Mouse (Mus musculus): ENCODE measurements around the gene Lmf2. TPM values are rescaled to one million over a fixed set of nuclear protein-coding genes. Genes with fewer than 3 reads are reported as not detected.

Gene Lmf2
- polyA plus RNA-seq, 1 experiment = 33.3 TPM

GRCm38 (mm10) chr15:89376957-89377356 is 21.5 kb upstream of the Lmf2 start, which contains the start of gene Tymp:
Tymp (minus strand) TSS chr15:89377039.
- Histone ChIP-seq H3K27me3 (ENCODE audit: control insufficient read depth, insufficient read depth, low read length) (no peaks in the 10 kb centered on the region), H3K36me3 (ENCODE audit: control insufficient read depth, insufficient read depth, low read length) (peaks cover 5% of the 10 kb centered on the region), H3K4me1 (ENCODE audit: control insufficient read depth, insufficient read depth, insufficient read length, low read length) (peaks cover 39% of the 10 kb centered on the region), H3K27ac (ENCODE audit: insufficient read depth, low read depth, low read length) (peak within 1 kb of the TSS; percentile 89), H3K4me3 (ENCODE audit: low read depth, low read length) (peak within 1 kb of the TSS; percentile 74)
- WGBS = 38% methylated on average over 16 of the region's 16 CpGs
- peak; percentile 45; the same call in 1 of the 2 replicates for TF ChIP-seq POLR2A (IDR thresholded peaks at IDR 0.05; ENCODE audit: low read depth, low read length)
- TF ChIP-seq CTCF (IDR thresholded peaks at IDR 0.05; ENCODE audit: extremely low read depth, insufficient read length, insufficient replicate concordance, low read depth, low read length) = no peak

DNA sequence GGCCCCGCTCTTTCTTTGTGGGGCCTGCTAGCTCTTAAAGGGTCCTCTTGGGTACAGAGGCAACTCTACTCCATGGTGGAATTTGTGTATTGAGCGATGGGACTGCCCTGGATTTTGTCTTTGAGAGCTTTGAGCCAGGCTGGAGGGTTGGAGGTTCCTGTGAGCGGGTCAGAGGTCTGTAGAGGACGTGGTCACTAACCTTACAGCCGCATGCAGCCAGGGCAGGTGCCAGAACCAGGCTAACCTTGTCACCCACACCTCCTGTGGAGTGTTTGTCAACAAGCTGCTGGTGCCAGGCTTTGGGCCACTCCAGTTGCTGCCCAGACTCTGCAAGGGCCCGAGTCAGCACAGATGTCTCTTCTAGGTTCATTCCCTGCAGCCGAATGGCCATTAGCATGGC is 20.6 kb upstream of the Lmf2 start:
- peaks cover 39% of the 10 kb centered on the region for H3K4me1 ChIP-seq (ENCODE audit: control insufficient read depth, insufficient read depth, insufficient read length, low read length)
- H3K36me3 ChIP-seq (ENCODE audit: control insufficient read depth, insufficient read depth, low read length) = peaks cover 14% of the 10 kb centered on the region
- peak overlapping the region; percentile 49; the same call in 1 of the 2 replicates for H3K4me3 ChIP-seq (ENCODE audit: low read depth, low read length)
- H3K27me3 ChIP-seq (ENCODE audit: control insufficient read depth, insufficient read depth, low read length) = no peaks in the 10 kb centered on the region
- 73% methylated on average over 7 of the region's 7 CpGs for WGBS
- H3K27ac ChIP-seq (ENCODE audit: insufficient read depth, low read depth, low read length) = peak overlapping the region; percentile 44; the same call in 1 of the 2 replicates
- no peak for TF ChIP-seq CTCF (IDR thresholded peaks at IDR 0.05; ENCODE audit: extremely low read depth, insufficient read length, insufficient replicate concordance, low read depth, low read length)
- TF ChIP-seq POLR2A (IDR thresholded peaks at IDR 0.05; ENCODE audit: low read depth, low read length) = no peak

GRCm38 (mm10) chr15:89374801-89375534 is 19.5 kb upstream of the Lmf2 start:
- Histone ChIP-seq H3K4me1 (ENCODE audit: control insufficient read depth, insufficient read depth, insufficient read length, low read length) (peaks cover 39% of the 10 kb centered on the region), H3K4me3 (ENCODE audit: low read depth, low read length) (peak overlapping the region; percentile 85), H3K27ac (ENCODE audit: insufficient read depth, low read depth, low read length) (peak overlapping the region; percentile 90), H3K27me3 (ENCODE audit: control insufficient read depth, insufficient read depth, low read length) (no peaks in the 10 kb centered on the region), H3K36me3 (ENCODE audit: control insufficient read depth, insufficient read depth, low read length) (peaks cover 24% of the 10 kb centered on the region)
- 70% methylated on average over 17 of the region's 17 CpGs for WGBS
- TF ChIP-seq CTCF (IDR thresholded peaks at IDR 0.05; ENCODE audit: extremely low read depth, insufficient read length, insufficient replicate concordance, low read depth, low read length) (no peak), POLR2A (IDR thresholded peaks at IDR 0.05; ENCODE audit: low read depth, low read length) (no peak)

DNA sequence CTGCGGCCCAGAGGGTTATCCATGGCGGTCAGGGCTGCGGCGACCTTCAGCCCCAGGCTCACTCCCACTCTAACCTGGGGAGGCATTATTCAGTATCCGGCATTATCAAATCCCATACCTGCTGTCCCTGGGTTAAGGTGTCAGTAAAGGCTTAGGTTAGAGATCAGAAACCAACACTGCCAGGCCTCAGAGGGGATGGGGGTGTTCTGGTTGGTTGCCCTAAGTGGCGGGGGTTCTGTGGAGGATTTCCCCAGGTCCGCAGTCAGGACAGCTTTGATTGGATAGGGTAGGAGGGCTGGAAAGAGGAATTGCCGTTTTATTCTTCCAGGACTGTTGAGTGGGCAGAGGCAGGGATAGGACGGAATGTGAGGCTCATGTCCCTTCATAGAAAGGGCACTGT is 18.9 kb upstream of the Lmf2 start:
- 40% methylated on average over 9 of the region's 9 CpGs for WGBS
- H3K4me1 ChIP-seq (ENCODE audit: control insufficient read depth, insufficient read depth, insufficient read length, low read length) = peaks cover 36% of the 10 kb centered on the region
- no peak for TF ChIP-seq POLR2A (IDR thresholded peaks at IDR 0.05; ENCODE audit: low read depth, low read length)
- no peaks in the 10 kb centered on the region for H3K27me3 ChIP-seq (ENCODE audit: control insufficient read depth, insufficient read depth, low read length)
- H3K36me3 ChIP-seq (ENCODE audit: control insufficient read depth, insufficient read depth, low read length) = peaks cover 30% of the 10 kb centered on the region
- H3K4me3 ChIP-seq (ENCODE audit: low read depth, low read length) = peak overlapping the region; percentile 85
- peak overlapping the region; percentile 90 for H3K27ac ChIP-seq (ENCODE audit: insufficient read depth, low read depth, low read length)

DNA sequence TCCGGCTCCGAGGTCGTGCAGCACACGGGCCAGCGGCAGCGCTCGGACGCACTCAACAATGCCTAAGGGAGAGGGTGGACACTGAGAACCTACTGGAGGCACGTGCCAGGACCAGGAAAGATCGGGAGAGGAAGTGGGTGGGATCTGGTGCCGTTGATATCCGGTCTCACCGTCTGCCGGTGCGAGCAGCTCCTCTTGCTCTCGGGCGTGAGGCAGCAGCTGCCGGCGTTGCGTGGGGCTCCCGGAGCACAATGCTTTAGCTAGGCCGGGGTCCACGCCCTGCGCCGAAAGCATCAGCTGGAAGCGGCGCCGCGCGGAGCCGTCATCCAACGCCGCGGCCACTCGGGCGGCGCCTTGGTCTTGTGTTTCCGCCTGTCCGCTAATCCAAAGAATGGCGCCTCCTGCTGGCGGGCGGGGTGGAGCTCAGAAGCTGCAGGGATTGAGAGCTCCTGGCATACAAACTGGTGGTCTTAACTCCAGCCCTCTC is 18.3 kb upstream of the Lmf2 start, which contains the start of gene Sco2:
TSS of gene Sco2 (minus strand) at position 85 of the 487 bp plus-strand sequence.
- H3K4me3 ChIP-seq (ENCODE audit: low read depth, low read length) = peak within 1 kb of the TSS; percentile 85
- under 1% methylated on average over 42 of the region's 42 CpGs for WGBS
- H3K36me3 ChIP-seq (ENCODE audit: control insufficient read depth, insufficient read depth, low read length) = peaks cover 33% of the 10 kb centered on the region
- H3K27me3 ChIP-seq (ENCODE audit: control insufficient read depth, insufficient read depth, low read length) = no peaks in the 10 kb centered on the region
- H3K4me1 ChIP-seq (ENCODE audit: control insufficient read depth, insufficient read depth, insufficient read length, low read length) = peaks cover 34% of the 10 kb centered on the region
- H3K27ac ChIP-seq (ENCODE audit: insufficient read depth, low read depth, low read length) = peak within 1 kb of the TSS; percentile 90
- TF ChIP-seq POLR2A (IDR thresholded peaks at IDR 0.05; ENCODE audit: low read depth, low read length) (peak; percentile 58), CTCF (IDR thresholded peaks at IDR 0.05; ENCODE audit: extremely low read depth, insufficient read length, insufficient replicate concordance, low read depth, low read length) (peak; percentile 88)

DNA sequence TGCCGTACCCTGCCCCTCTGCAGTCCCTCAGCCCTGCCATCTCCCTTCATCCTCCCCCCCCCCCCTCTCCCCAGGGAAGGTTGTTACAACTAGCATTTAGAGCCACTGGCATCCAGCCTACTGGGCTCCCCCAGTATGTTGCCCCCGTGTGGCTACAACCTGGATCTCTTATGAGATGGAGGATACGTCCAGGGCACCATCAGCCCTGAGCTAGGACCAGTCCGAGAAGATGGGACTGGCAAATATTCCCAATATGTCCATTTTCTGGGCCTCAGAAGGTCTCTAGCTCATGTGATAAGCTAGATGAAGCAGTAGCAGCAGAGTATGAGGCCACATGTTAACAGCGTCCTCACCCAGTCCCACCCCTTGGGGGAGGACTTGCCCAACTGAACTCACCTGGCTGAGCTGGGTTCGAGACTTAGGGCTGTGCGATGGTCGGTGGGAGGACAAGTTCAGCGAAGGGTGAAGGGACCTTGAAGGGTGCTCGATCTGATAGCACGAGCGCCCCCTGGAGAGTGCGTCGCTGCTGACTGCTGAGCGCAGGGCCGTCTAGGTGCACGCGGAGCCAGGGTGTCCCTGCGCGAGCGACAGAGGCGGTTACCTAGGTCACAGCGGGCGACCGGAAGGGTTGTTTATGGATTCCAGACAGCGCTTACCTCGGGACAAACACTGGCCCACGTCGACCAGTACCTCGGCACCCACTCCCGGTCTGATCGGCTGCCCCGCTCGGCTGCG is 17.7 kb upstream of the Lmf2 start:
- 1% methylated on average over 35 of the region's 35 CpGs for WGBS

GRCm38 (mm10) chr15:89372536-89372935 is 17.1 kb upstream of the Lmf2 start:
- 87% methylated on average over 7 of the region's 7 CpGs for WGBS
- H3K27me3 ChIP-seq (ENCODE audit: control insufficient read depth, insufficient read depth, low read length) = no peaks in the 10 kb centered on the region
- H3K36me3 ChIP-seq (ENCODE audit: control insufficient read depth, insufficient read depth, low read length) = peaks cover 42% of the 10 kb centered on the region
- TF ChIP-seq POLR2A (IDR thresholded peaks at IDR 0.05; ENCODE audit: low read depth, low read length) (no peak), CTCF (IDR thresholded peaks at IDR 0.05; ENCODE audit: extremely low read depth, insufficient read length, insufficient replicate concordance, low read depth, low read length) (no peak)
- H3K4me3 ChIP-seq (ENCODE audit: low read depth, low read length) = peak overlapping the region; percentile 85; the same call in 1 of the 2 replicates
- H3K27ac ChIP-seq (ENCODE audit: insufficient read depth, low read depth, low read length) = no peak overlapping the region
- peaks cover 27% of the 10 kb centered on the region for H3K4me1 ChIP-seq (ENCODE audit: control insufficient read depth, insufficient read depth, insufficient read length, low read length)

More for the DNA sequence above, 17.7 kb upstream of the Lmf2 start:
- H3K36me3 ChIP-seq (ENCODE audit: control insufficient read depth, insufficient read depth, low read length) = peaks cover 35% of the 10 kb centered on the region
- H3K27ac ChIP-seq (ENCODE audit: insufficient read depth, low read depth, low read length) = peak overlapping the region; percentile 90
- H3K4me1 ChIP-seq (ENCODE audit: control insufficient read depth, insufficient read depth, insufficient read length, low read length) = peaks cover 33% of the 10 kb centered on the region
- H3K4me3 ChIP-seq (ENCODE audit: low read depth, low read length) = peak overlapping the region; percentile 85
- TF ChIP-seq POLR2A (IDR thresholded peaks at IDR 0.05; ENCODE audit: low read depth, low read length) (no peak), CTCF (IDR thresholded peaks at IDR 0.05; ENCODE audit: extremely low read depth, insufficient read length, insufficient replicate concordance, low read depth, low read length) (peak; percentile 59)
- no peaks in the 10 kb centered on the region for H3K27me3 ChIP-seq (ENCODE audit: control insufficient read depth, insufficient read depth, low read length)

All from small intestine, adult 2 months (tissue).